ENCODE assay signal across 14 mouse cellular contexts in the genomic region with DNA sequence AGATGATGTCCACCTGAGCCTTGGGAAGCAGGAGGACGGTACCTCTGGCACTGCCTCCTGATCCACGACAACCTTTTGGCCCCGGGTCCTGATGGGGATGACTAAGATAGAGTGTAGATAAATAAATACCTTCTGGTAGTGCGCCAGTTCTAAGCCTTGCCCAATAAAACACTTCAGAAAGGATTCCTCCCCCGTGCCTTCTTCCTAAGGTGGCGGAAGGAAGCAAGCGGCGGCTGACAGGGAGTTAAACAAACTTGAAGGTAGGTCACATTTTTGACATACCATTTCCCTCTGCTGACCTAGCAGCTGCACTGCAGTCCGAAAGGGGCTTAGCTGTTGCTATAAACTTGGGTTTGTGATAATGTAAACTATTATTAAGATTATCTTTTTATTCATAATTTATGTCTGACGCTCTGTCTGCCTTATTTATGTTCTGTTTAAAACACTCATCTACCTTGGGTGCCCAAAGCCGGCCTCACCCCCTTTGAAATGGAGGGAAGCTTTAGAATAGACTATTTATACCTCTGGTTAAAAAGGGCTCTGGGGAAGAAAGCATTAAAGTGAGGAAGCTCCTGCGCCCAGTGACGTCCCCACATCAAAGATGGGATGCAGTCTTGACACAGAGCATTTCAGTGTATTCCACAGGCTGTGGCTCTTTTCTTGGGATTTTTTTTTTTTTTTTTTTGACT. TPM values are rescaled to one million over a fixed set of nuclear protein-coding genes. Genes with fewer than 3 reads are reported as not detected.
DNase-seq lines count a peak whose midpoint lies in the region; ATAC-seq lines count a peak whose summit lies in the region.
"Had no signal": no experiment of that assay in that cellular context is flagged by ENCODE, and none has a peak within 500 bp of the region (broad histone marks: within the 10 kb centered on the region; RNA-seq: fewer than 3 reads in every experiment).

No protein-coding gene starts in this region.

- H3K27me3 ChIP-seq in heart, embryonic 16.5 days (ENCODE audit: control insufficient read depth, insufficient read depth, low read length): no peaks in the 10 kb centered on the region
- H3K27me3 ChIP-seq in embryonic facial prominence, embryonic 12.5 days: no peaks in the 10 kb centered on the region
- H3K27me3 ChIP-seq in limb, embryonic 13.5 days: no peaks in the 10 kb centered on the region
- peaks cover 30% of the 10 kb centered on the region for H3K27me3 ChIP-seq in liver, embryonic 12.5 days (replicated peaks)

- H3K4me1 ChIP-seq in heart, embryonic 16.5 days (ENCODE audit: control insufficient read depth, insufficient read depth, low read length): peaks cover 25% of the 10 kb centered on the region
- peaks cover 56% of the 10 kb centered on the region for H3K4me1 ChIP-seq in embryonic facial prominence, embryonic 12.5 days
- H3K4me1 ChIP-seq in limb, embryonic 13.5 days: peaks cover 59% of the 10 kb centered on the region
- peaks cover 5% of the 10 kb centered on the region; the same call in 1 of the 2 replicates for H3K4me1 ChIP-seq in liver, embryonic 12.5 days
- H3K4me1 ChIP-seq: forebrain, embryonic 13.5 days; liver, embryonic 13.5 days had no signal

- H3K9me3 ChIP-seq in heart, embryonic 16.5 days (replicated peaks; ENCODE audit: control insufficient read depth, low read length): no peaks in the 10 kb centered on the region
- no peaks in the 10 kb centered on the region for H3K9me3 ChIP-seq in embryonic facial prominence, embryonic 12.5 days
- H3K9me3 ChIP-seq in limb, embryonic 13.5 days: no peaks in the 10 kb centered on the region
- no peaks in the 10 kb centered on the region for H3K9me3 ChIP-seq in liver, embryonic 12.5 days (replicated peaks)
- H3K9me3 ChIP-seq: forebrain, embryonic 13.5 days; liver, embryonic 13.5 days had no signal

- no peak for ATAC-seq in heart, embryonic 16.5 days (replicated peaks; ENCODE audit: extremely low read depth, insufficient read depth, low FRiP score)
- no peak for ATAC-seq in embryonic facial prominence, embryonic 12.5 days (ENCODE audit: insufficient number of reproducible peaks, insufficient read depth, low FRiP score, low TSS enrichment)
- peak; percentile 26; the same call in 1 of the 2 replicates for ATAC-seq in limb, embryonic 13.5 days (ENCODE audit: low FRiP score, low read depth)
- ATAC-seq in liver, embryonic 12.5 days: no peak
- ATAC-seq: forebrain, embryonic 13.5 days had no signal

- DNase-seq in heart, adult 18-20 months: no peak
- DNase-seq in ES-CJ7 (ENCODE audit: low read depth, low spot score) (peak; percentile 45), MN1 (ENCODE audit: low spot score) (no peak)
- DNase-seq in urinary bladder, adult 18-20 months (ENCODE audit: low spot score in 2 of 2): no peak
- DNase-seq: adrenal gland, adult 2 months; cerebellum, adult 2 months; liver, embryonic 13.5 days; midbrain, embryonic 14.5 days; thymus, postnatal 36 days had no signal

- 8% methylated on average over 13 of the region's 13 CpGs for WGBS in heart, embryonic 16.5 days
- 14% methylated on average over 13 of the region's 13 CpGs for WGBS in embryonic facial prominence, embryonic 12.5 days
- 11% methylated on average over 13 of the region's 13 CpGs for WGBS in limb, embryonic 13.5 days
- 27% methylated on average over 13 of the region's 13 CpGs for WGBS in liver, embryonic 12.5 days (ENCODE audit: insufficient replicate concordance)

- no peak overlapping the region for H3K27ac ChIP-seq in heart, embryonic 16.5 days (ENCODE audit: low read length)
- H3K27ac ChIP-seq in embryonic facial prominence, embryonic 12.5 days: peak overlapping the region; percentile 73
- peak overlapping the region; percentile 88; the same call in 1 of the 2 replicates for H3K27ac ChIP-seq in limb, embryonic 13.5 days
- no peak overlapping the region for H3K27ac ChIP-seq in liver, embryonic 12.5 days
- H3K27ac ChIP-seq: forebrain, embryonic 13.5 days; liver, embryonic 13.5 days had no signal

- H3K4me3 ChIP-seq in heart, embryonic 16.5 days (ENCODE audit: low read length): no peak overlapping the region
- H3K4me3 ChIP-seq in embryonic facial prominence, embryonic 12.5 days: no peak overlapping the region
- H3K4me3 ChIP-seq in limb, embryonic 13.5 days: no peak overlapping the region
- H3K4me3 ChIP-seq in liver, embryonic 12.5 days: no peak overlapping the region
- H3K4me3 ChIP-seq: forebrain, embryonic 13.5 days; liver, embryonic 13.5 days had no signal

- H3K4me2 ChIP-seq in heart, embryonic 16.5 days (ENCODE audit: low read depth, low read length): peak overlapping the region; percentile 48
- peak overlapping the region; percentile 12 for H3K4me2 ChIP-seq in embryonic facial prominence, embryonic 12.5 days (replicated peaks)
- peak overlapping the region; percentile 46 for H3K4me2 ChIP-seq in limb, embryonic 13.5 days (replicated peaks)
- H3K4me2 ChIP-seq in liver, embryonic 12.5 days: no peak overlapping the region
- H3K4me2 ChIP-seq: forebrain, embryonic 13.5 days; liver, embryonic 13.5 days had no signal

- H3K9ac ChIP-seq in heart, embryonic 16.5 days (ENCODE audit: low read length): 0 out of 2 replicates have a peak overlapping the region, but pooled peaks have one; percentile 4
- H3K9ac ChIP-seq in embryonic facial prominence, embryonic 12.5 days: no peak overlapping the region
- no peak overlapping the region; the same call in 1 of the 2 replicates for H3K9ac ChIP-seq in limb, embryonic 13.5 days
- no peak overlapping the region for H3K9ac ChIP-seq in liver, embryonic 12.5 days
- H3K9ac ChIP-seq: forebrain, embryonic 13.5 days; liver, embryonic 13.5 days had no signal

- no peaks in the 10 kb centered on the region for H3K36me3 ChIP-seq in heart, embryonic 16.5 days (ENCODE audit: control insufficient read depth, insufficient read depth)
- H3K36me3 ChIP-seq in embryonic facial prominence, embryonic 12.5 days: no peaks in the 10 kb centered on the region
- no peaks in the 10 kb centered on the region for H3K36me3 ChIP-seq in limb, embryonic 13.5 days
- no peaks in the 10 kb centered on the region for H3K36me3 ChIP-seq in liver, embryonic 12.5 days
- H3K36me3 ChIP-seq: liver, embryonic 13.5 days had no signal

RNA-seq across cellular contexts. Expression of gene Il17rd, which starts 19.9 kb away (rescaled TPM):
- polyA plus RNA-seq in heart, embryonic 16.5 days (2015; fragmentation: Nextera tagmentation; extraction: Ambion mirVana): 0.92 and 1.1 TPM in 2 replicates
- total RNA-seq in heart, adult 18-20 months (2021): 1 to 10 TPM; 3.7 to 4.1 TPM
- polyA plus RNA-seq in embryonic facial prominence, embryonic 12.5 days (2016; fragmentation: Nextera tagmentation; extraction: Ambion mirVana): 10.3 and 11.2 TPM in 2 replicates
- polyA plus RNA-seq in limb, embryonic 13.5 days (2015; fragmentation: Nextera tagmentation; extraction: Ambion mirVana): 9.4 and 10.4 TPM in 2 replicates
- polyA plus RNA-seq in liver, embryonic 12.5 days (2016; fragmentation: Nextera tagmentation; extraction: Ambion mirVana): 0.27 and 0.32 TPM in 2 replicates

RNA-seq across cellular contexts. Expression of gene Arhgef3, which starts 56.0 kb away (rescaled TPM):
- polyA plus RNA-seq in heart, embryonic 16.5 days (2015; fragmentation: Nextera tagmentation; extraction: Ambion mirVana): 17.1 and 18.5 TPM in 2 replicates
- 10 to 100 TPM; 24.5 to 26.1 TPM for total RNA-seq in heart, adult 18-20 months (2021)
- polyA plus RNA-seq in embryonic facial prominence, embryonic 12.5 days (2016; fragmentation: Nextera tagmentation; extraction: Ambion mirVana): 8.1 and 8.4 TPM in 2 replicates
- 22.3 and 24.1 TPM in 2 replicates for polyA plus RNA-seq in limb, embryonic 13.5 days (2015; fragmentation: Nextera tagmentation; extraction: Ambion mirVana)
- polyA plus RNA-seq in liver, embryonic 12.5 days (2016; fragmentation: Nextera tagmentation; extraction: Ambion mirVana): 5.5 and 5.6 TPM in 2 replicates

Comparison
In these comparisons a context has a peak if more than half of its experiments do, and no peak if none do; other contexts are left out.
1. H3K27ac ChIP-seq: peak in embryonic facial prominence, embryonic 12.5 days (single experiment) and limb, embryonic 13.5 days (single experiment); none in heart, embryonic 16.5 days (single experiment) and liver, embryonic 12.5 days (single experiment).